Mouse (Mus musculus): ENCODE results near the gene Tbc1d12.

DNA sequence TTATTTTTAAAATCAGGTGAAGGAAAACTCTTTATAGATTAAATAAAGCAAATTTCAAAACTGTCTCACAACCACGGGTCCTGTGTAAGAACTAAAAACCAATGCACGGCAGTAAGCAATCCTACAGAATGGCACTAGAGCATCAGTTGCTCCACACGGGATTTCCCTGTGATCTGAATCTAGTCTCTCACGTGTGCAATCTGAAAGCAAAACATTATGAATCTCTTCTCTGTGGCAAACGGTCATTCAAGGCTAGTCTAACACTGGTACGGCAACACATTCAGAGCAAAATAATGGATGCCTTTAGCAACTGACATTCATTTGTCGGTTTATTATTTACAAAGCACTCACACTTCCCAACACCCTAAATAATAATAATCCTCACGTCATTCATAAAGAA, 18.2 kb upstream of the Tbc1d12 start:
- no peak for TF ChIP-seq CTCF (IDR thresholded peaks at IDR 0.05 in 2 of 3, conservative IDR thresholded peaks at IDR 0.05 in 1 of 3; ENCODE audit: control insufficient read depth in 1 of 3, insufficient read depth in 1 of 3, low read depth in 2 of 3, low read length in 3 of 3, poor library complexity in 1 of 3, severe bottlenecking in 1 of 3)
- TF ChIP-seq MYB (IDR thresholded peaks at IDR 0.05; ENCODE audit: low read depth, low read length), result no peak
- no peak for TF ChIP-seq MYC (IDR thresholded peaks at IDR 0.05; ENCODE audit: low read depth, low read length)
- TF ChIP-seq E2F4 (IDR thresholded peaks at IDR 0.05; ENCODE audit: borderline replicate concordance, low read depth, low read length), result no peak
- no peak for TF ChIP-seq POLR2A (IDR thresholded peaks at IDR 0.05; ENCODE audit: control insufficient read depth in 1 of 2, insufficient read depth in 1 of 2, low read depth in 1 of 2, low read length in 2 of 2, poor library complexity in 1 of 2)
- TF ChIP-seq TAL1 (IDR thresholded peaks at IDR 0.05; ENCODE audit: low read length), result no peak
- TF ChIP-seq ZC3H11A (IDR thresholded peaks at IDR 0.05; ENCODE audit: low read depth, low read length), result no peak
- no peak for TF ChIP-seq MAX (IDR thresholded peaks at IDR 0.05; ENCODE audit: low read length)
- no peak for TF ChIP-seq MAFK (IDR thresholded peaks at IDR 0.05; ENCODE audit: borderline replicate concordance, low read depth, low read length)
- TF ChIP-seq NRF1 (IDR thresholded peaks at IDR 0.05; ENCODE audit: insufficient read depth, low read depth, low read length, poor library complexity, severe bottlenecking), result no peak

All from MEL (cell line).